Comparison of ENCODE assay signal across 8 mouse cellular contexts in genomic region chr14:47298408-47298792, GRCm38 (mm10). TPM values are rescaled to one million over a fixed set of nuclear protein-coding genes. Genes with fewer than 3 reads are reported as not detected.
DNase-seq lines count a peak whose midpoint lies in the region; ATAC-seq and TF ChIP-seq lines count a peak whose summit lies in the region.

No protein-coding gene starts in this region.

- ATAC-seq in heart, embryonic 15.5 days (replicated peaks; ENCODE audit: insufficient number of reproducible peaks, insufficient read depth, low FRiP score, low read depth): peak; percentile 73
- no peak for ATAC-seq in G1E (ENCODE audit: extremely low read depth, insufficient number of reproducible peaks, low FRiP score, poor library complexity, severe bottlenecking)
- peak; percentile 88 for ATAC-seq in forebrain, postnatal 0 days
- peak; percentile 47 for ATAC-seq in liver, embryonic 15.5 days (ENCODE audit: insufficient read depth)

- WGBS in heart, embryonic 15.5 days: 0% methylated on average over 21 of the region's 38 CpGs
- WGBS in forebrain, postnatal 0 days: 2% methylated on average over 37 of the region's 38 CpGs
- under 1% methylated on average over 38 of the region's 38 CpGs for WGBS in liver, embryonic 15.5 days (ENCODE audit: insufficient replicate concordance)

- H3K27ac ChIP-seq in heart, embryonic 15.5 days: peak overlapping the region; percentile 98
- H3K27ac ChIP-seq in forebrain, postnatal 0 days (ENCODE audit: low read depth, low read length): peak overlapping the region; percentile 98
- H3K27ac ChIP-seq in liver, embryonic 15.5 days (replicated peaks): peak overlapping the region; percentile 91

- H3K9me3 ChIP-seq in heart, embryonic 15.5 days (replicated peaks): no peaks in the 10 kb centered on the region
- no peaks in the 10 kb centered on the region for H3K9me3 ChIP-seq in G1E (replicated peaks)
- no peaks in the 10 kb centered on the region for H3K9me3 ChIP-seq in forebrain, postnatal 0 days (ENCODE audit: low read length)
- no peaks in the 10 kb centered on the region for H3K9me3 ChIP-seq in liver, embryonic 15.5 days (replicated peaks)

- H3K27me3 ChIP-seq in heart, embryonic 15.5 days: no peaks in the 10 kb centered on the region
- H3K27me3 ChIP-seq in G1E (ENCODE audit: insufficient read depth, low read length): no peaks in the 10 kb centered on the region
- H3K27me3 ChIP-seq in forebrain, postnatal 0 days (ENCODE audit: insufficient read depth, low read length): no peaks in the 10 kb centered on the region
- no peaks in the 10 kb centered on the region for H3K27me3 ChIP-seq in liver, embryonic 15.5 days

- TF ChIP-seq CTCF in G1E (IDR thresholded peaks at IDR 0.05; ENCODE audit: low read depth, low read length): no peak
- TF ChIP-seq CTCF in forebrain, postnatal 0 days (IDR thresholded peaks at IDR 0.05; ENCODE audit: low read depth): no peak

- H3K4me3 ChIP-seq in heart, embryonic 15.5 days: peak overlapping the region; percentile 100
- peak overlapping the region; percentile 94 for H3K4me3 ChIP-seq in G1E (ENCODE audit: low read depth, low read length)
- H3K4me3 ChIP-seq in forebrain, postnatal 0 days (ENCODE audit: low read depth, low read length): peak overlapping the region; percentile 97
- H3K4me3 ChIP-seq in liver, embryonic 15.5 days (replicated peaks): peak overlapping the region; percentile 96

- no peaks in the 10 kb centered on the region for H3K36me3 ChIP-seq in heart, embryonic 15.5 days
- peaks cover 33% of the 10 kb centered on the region for H3K36me3 ChIP-seq in G1E (replicated peaks)
- no peaks in the 10 kb centered on the region for H3K36me3 ChIP-seq in forebrain, postnatal 0 days (ENCODE audit: insufficient read depth)
- peaks cover 18% of the 10 kb centered on the region for H3K36me3 ChIP-seq in liver, embryonic 15.5 days (replicated peaks)

- peak overlapping the region; percentile 65 for H3K4me2 ChIP-seq in heart, embryonic 15.5 days
- H3K4me2 ChIP-seq in forebrain, postnatal 0 days (ENCODE audit: low read depth): peak overlapping the region; percentile 78
- peak overlapping the region; percentile 78 for H3K4me2 ChIP-seq in liver, embryonic 15.5 days

- DNase-seq in heart, adult 8-10 months (ENCODE audit: low spot score): no peak
- peak; percentile 37 for DNase-seq in G1E (ENCODE audit: low spot score)
- no peak for DNase-seq in forebrain, postnatal 0 days
- DNase-seq in cerebellum, postnatal 14 days: no peak
- DNase-seq in right cerebral cortex, postnatal 10 days (ENCODE audit: low spot score in 2 of 2): no peak
- no peak for DNase-seq in left cerebral cortex, adult 18-20 months (ENCODE audit: low spot score in 2 of 2)

- H3K4me1 ChIP-seq in heart, embryonic 15.5 days (replicated peaks): peaks cover 25% of the 10 kb centered on the region
- H3K4me1 ChIP-seq in G1E (ENCODE audit: insufficient read depth, low read depth, low read length): peaks cover 43% of the 10 kb centered on the region
- peaks cover 11% of the 10 kb centered on the region; the same call in 1 of the 2 replicates for H3K4me1 ChIP-seq in forebrain, postnatal 0 days (ENCODE audit: insufficient read depth)
- H3K4me1 ChIP-seq in liver, embryonic 15.5 days (replicated peaks): peaks cover 62% of the 10 kb centered on the region

- H3K9ac ChIP-seq in heart, embryonic 15.5 days: peak overlapping the region; percentile 99
- peak overlapping the region; percentile 99 for H3K9ac ChIP-seq in forebrain, postnatal 0 days
- peak overlapping the region; percentile 98 for H3K9ac ChIP-seq in liver, embryonic 15.5 days

RNA-seq across cellular contexts. Expression of gene Mapk1ip1l, which starts 0.3 kb away (rescaled TPM):
- polyA plus RNA-seq in heart, embryonic 15.5 days (2015; fragmentation: Nextera tagmentation; extraction: Ambion mirVana): 35.9 and 43.6 TPM in 2 replicates
- total RNA-seq in heart, adult 8-10 months (2022): 10 to 100 TPM; 21.8 to 35.6 (median 30.7) TPM
- 134 and 139 TPM in 2 replicates for total RNA-seq in G1E (2014; fragmentation: Nextera tagmentation)
- 48.2 and 58.6 TPM in 2 replicates for total RNA-seq in G1E (2017)
- polyA plus RNA-seq in G1E (2012): 75.5 and 189 TPM in 2 replicates
- 41.2 and 60.4 TPM in 2 replicates for total RNA-seq in forebrain, postnatal 0 days (2014; rRNA removed)
- polyA plus RNA-seq in forebrain, postnatal 0 days (2015; fragmentation: Nextera tagmentation; extraction: Ambion mirVana): 24.4 and 36.7 TPM in 2 replicates
- polyA plus RNA-seq in liver, embryonic 15.5 days (2015; fragmentation: Nextera tagmentation; extraction: Ambion mirVana): 27.0 and 28.0 TPM in 2 replicates
- 10 to 100 TPM; 47.0 to 48.4 TPM for total RNA-seq in left cerebral cortex, adult 18-20 months (2021)

RNA-seq across cellular contexts. Expression of gene Socs4, which starts 21.7 kb away (rescaled TPM):
- polyA plus RNA-seq in heart, embryonic 15.5 days (2015; fragmentation: Nextera tagmentation; extraction: Ambion mirVana): 1.8 and 1.9 TPM in 2 replicates
- 10 to 100 TPM; 12.7 to 14.2 (median 13.5) TPM for total RNA-seq in heart, adult 8-10 months (2022)
- total RNA-seq in G1E (2014; fragmentation: Nextera tagmentation) (36.6 and 41.9 TPM in 2 replicates), G1E (2017) (28.9 and 38.9 TPM in 2 replicates)
- 3.3 and 3.5 TPM in 2 replicates for polyA plus RNA-seq in G1E (2012)
- 5.8 and 8.2 TPM in 2 replicates for total RNA-seq in forebrain, postnatal 0 days (2014; rRNA removed)
- polyA plus RNA-seq in forebrain, postnatal 0 days (2015; fragmentation: Nextera tagmentation; extraction: Ambion mirVana): 2.3 and 2.4 TPM in 2 replicates
- polyA plus RNA-seq in liver, embryonic 15.5 days (2015; fragmentation: Nextera tagmentation; extraction: Ambion mirVana): 2.0 and 2.5 TPM in 2 replicates
- 10 to 100 TPM; 13.2 to 14.3 TPM for total RNA-seq in left cerebral cortex, adult 18-20 months (2021)

RNA-seq across cellular contexts. Expression of gene Wdhd1, which starts 21.7 kb away (rescaled TPM):
- polyA plus RNA-seq in heart, embryonic 15.5 days (2015; fragmentation: Nextera tagmentation; extraction: Ambion mirVana): 11.7 and 17.4 TPM in 2 replicates
- total RNA-seq in heart, adult 8-10 months (2022): 1 to 10 TPM in 1 of 4 experiments, under 1 TPM in 3; 0.57 to 1.1 (median 0.78) TPM
- total RNA-seq in G1E (2014; fragmentation: Nextera tagmentation) (92.5 and 119 TPM in 2 replicates), G1E (2017) (109 and 142 TPM in 2 replicates)
- 6.6 and 11.2 TPM in 2 replicates for polyA plus RNA-seq in G1E (2012)
- total RNA-seq in forebrain, postnatal 0 days (2014; rRNA removed): 6.9 and 9.1 TPM in 2 replicates
- 3.4 and 5.3 TPM in 2 replicates for polyA plus RNA-seq in forebrain, postnatal 0 days (2015; fragmentation: Nextera tagmentation; extraction: Ambion mirVana)
- 32.3 and 33.7 TPM in 2 replicates for polyA plus RNA-seq in liver, embryonic 15.5 days (2015; fragmentation: Nextera tagmentation; extraction: Ambion mirVana)
- total RNA-seq in left cerebral cortex, adult 18-20 months (2021): 1 to 10 TPM; 4.5 to 4.6 TPM
